In genomic region chr11:87852690-87853596, GRCm38 (mm10) we compare ENCODE assay signal across 8 mouse cellular contexts. TPM values are rescaled to one million over a fixed set of nuclear protein-coding genes. Genes with fewer than 3 reads are reported as not detected.
DNase-seq lines count a peak whose midpoint lies in the region; ATAC-seq and TF ChIP-seq lines count a peak whose summit lies in the region.

Gene Mks1, plus strand, starts transcription at chr11:87853215.

- H3K27ac ChIP-seq in bone marrow macrophage, adult 2 months (ENCODE audit: insufficient read depth, low read depth, low read length) = peak within 1 kb of the TSS; percentile 47
- H3K27ac ChIP-seq in embryonic fibroblast, embryonic 13.5 days (ENCODE audit: insufficient read depth, low read length) = no peak within 1 kb of the TSS
- peak within 1 kb of the TSS; percentile 92 for H3K27ac ChIP-seq in heart, embryonic 10.5 days
- H3K27ac ChIP-seq in kidney, embryonic 15.5 days = peak within 1 kb of the TSS; percentile 64

- H3K27me3 ChIP-seq in heart, embryonic 10.5 days (ENCODE audit: insufficient read depth, poor library complexity, severe bottlenecking) = no peaks in the 10 kb centered on the region
- no peaks in the 10 kb centered on the region for H3K27me3 ChIP-seq in kidney, embryonic 15.5 days

- peak within 1 kb of the TSS; percentile 77 for H3K4me2 ChIP-seq in kidney, embryonic 15.5 days

- H3K9ac ChIP-seq in kidney, embryonic 15.5 days = peak within 1 kb of the TSS; percentile 46

- DNase-seq in A20 (ENCODE audit: low read depth, low spot score) = peak; percentile 96
- peak; percentile 97 for DNase-seq in heart, embryonic 10.5 days (ENCODE audit: low spot score)
- peak; percentile 89 for DNase-seq in liver
- peak; percentile 80 to 91 for DNase-seq in spleen, postnatal 4 days (ENCODE audit: low spot score in 2 of 2)

- peaks cover 9% of the 10 kb centered on the region for H3K4me1 ChIP-seq in bone marrow macrophage, adult 2 months (ENCODE audit: control insufficient read depth, insufficient read depth, low read length)
- H3K4me1 ChIP-seq in embryonic fibroblast, embryonic 13.5 days (ENCODE audit: control insufficient read depth, insufficient read depth, low read length) = no peaks in the 10 kb centered on the region
- peaks cover 4% of the 10 kb centered on the region for H3K4me1 ChIP-seq in heart, embryonic 10.5 days
- peaks cover 9% of the 10 kb centered on the region for H3K4me1 ChIP-seq in kidney, embryonic 15.5 days

- peak; percentile 21; the same call in 1 of the 2 replicates for TF ChIP-seq POLR2A in bone marrow macrophage, adult 2 months (IDR thresholded peaks at IDR 0.05; ENCODE audit: borderline replicate concordance, low read depth, low read length)
- TF ChIP-seq POLR2A in embryonic fibroblast, embryonic 13.5 days (IDR thresholded peaks at IDR 0.05; ENCODE audit: low read depth, low read length) = peak; percentile 67

- H3K36me3 ChIP-seq in heart, embryonic 10.5 days = peaks cover 16% of the 10 kb centered on the region; the same call in 1 of the 2 replicates
- H3K36me3 ChIP-seq in kidney, embryonic 15.5 days = peaks cover 29% of the 10 kb centered on the region

- ATAC-seq in kidney, embryonic 15.5 days (replicated peaks; ENCODE audit: low FRiP score) = peak; percentile 96
- peak; percentile 92 for ATAC-seq in monocyte, adult 5-6 weeks (replicated peaks; ENCODE audit: insufficient number of reproducible peaks, low FRiP score, low TSS enrichment, poor library complexity, severe bottlenecking)

- H3K4me3 ChIP-seq in bone marrow macrophage, adult 2 months (ENCODE audit: insufficient read depth, low read length) = peak within 1 kb of the TSS; percentile 76
- peak within 1 kb of the TSS; percentile 45 for H3K4me3 ChIP-seq in embryonic fibroblast, embryonic 13.5 days (ENCODE audit: insufficient read depth, low read length)
- peak within 1 kb of the TSS; percentile 73 for H3K4me3 ChIP-seq in heart, embryonic 10.5 days
- peak within 1 kb of the TSS; percentile 68 for H3K4me3 ChIP-seq in kidney, embryonic 15.5 days (replicated peaks)

- 6% methylated on average over 40 of the region's 40 CpGs for WGBS in heart, embryonic 10.5 days
- 4% methylated on average over 40 of the region's 40 CpGs for WGBS in kidney, embryonic 15.5 days

- H3K9me3 ChIP-seq in heart, embryonic 10.5 days = no peaks in the 10 kb centered on the region
- no peaks in the 10 kb centered on the region for H3K9me3 ChIP-seq in kidney, embryonic 15.5 days (replicated peaks)

- TF ChIP-seq CTCF in bone marrow macrophage, adult 2 months (IDR thresholded peaks at IDR 0.05; ENCODE audit: low read depth, low read length) = no peak
- TF ChIP-seq CTCF in embryonic fibroblast, embryonic 13.5 days (IDR thresholded peaks at IDR 0.05; ENCODE audit: borderline replicate concordance, insufficient read depth, low read length) = no peak

RNA-seq across cellular contexts. Expression of gene Mks1, which starts in this region (rescaled TPM):
- polyA plus RNA-seq in bone marrow macrophage, adult 2 months (2012; ENCODE audit: insufficient read depth, insufficient read length, missing spikeins) = 4.7 and 6.3 TPM in 2 replicates
- 4.3 and 7.4 TPM in 2 replicates for polyA plus RNA-seq in embryonic fibroblast, embryonic 13.5 days (2011; ENCODE audit: insufficient read length, low read depth, missing spikeins)
- 10.9 and 14.7 TPM in 2 replicates for polyA plus RNA-seq in heart, embryonic 10.5 days (2016; fragmentation: Nextera tagmentation; extraction: Ambion mirVana)
- 16.9 and 18.7 TPM in 2 replicates for polyA plus RNA-seq in kidney, embryonic 15.5 days (2015; fragmentation: Nextera tagmentation; extraction: Ambion mirVana)
- total RNA-seq in monocyte, adult 5-6 weeks (2017) = 6.1 to 6.8 TPM (median 6.5 TPM) in 3 replicates
